Mouse (Mus musculus): ENCODE results near the gene Akna.

DNA sequence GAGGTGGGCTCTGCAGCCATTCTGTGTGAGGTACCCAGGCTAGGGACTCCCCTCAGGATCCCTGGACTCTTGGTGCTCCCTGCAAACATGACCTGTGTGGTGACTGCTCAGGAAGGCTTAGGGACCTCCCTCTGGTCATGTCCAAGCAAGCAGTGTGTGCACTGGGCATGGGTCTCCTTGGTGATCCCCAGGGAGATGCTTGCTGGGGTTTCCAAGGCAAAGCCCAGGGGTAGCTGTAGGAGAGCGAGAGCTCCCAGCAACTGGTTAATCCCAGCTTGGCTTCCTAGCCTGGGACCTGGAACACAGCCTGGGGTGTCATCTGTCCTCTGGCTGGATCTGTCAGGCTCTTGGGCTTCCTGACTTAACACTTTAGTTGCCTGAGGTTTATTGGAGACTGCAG, 27.8 kb downstream of the Akna start:
- TF ChIP-seq POLR2A (IDR thresholded peaks at IDR 0.05; ENCODE audit: control insufficient read depth, extremely low read depth, insufficient read depth, low read length, poor library complexity) (no peak), CTCF (IDR thresholded peaks at IDR 0.05; ENCODE audit: borderline replicate concordance, control insufficient read depth, extremely low read depth, insufficient read depth, low read length, poor library complexity) (no peak)

Data from thymus, adult 2 months (tissue).